Mouse (Mus musculus): ENCODE data around the gene Ccdc146.
A peak's percentile ranks its signal among the peaks of the same experiment; 100 is the strongest.
"Not testable (repeated sequence)": the region's sequence is repeated elsewhere in the genome, so short reads cannot be mapped to it uniquely, and the experiment has no call there.

Ccdc146 gene

DNA sequence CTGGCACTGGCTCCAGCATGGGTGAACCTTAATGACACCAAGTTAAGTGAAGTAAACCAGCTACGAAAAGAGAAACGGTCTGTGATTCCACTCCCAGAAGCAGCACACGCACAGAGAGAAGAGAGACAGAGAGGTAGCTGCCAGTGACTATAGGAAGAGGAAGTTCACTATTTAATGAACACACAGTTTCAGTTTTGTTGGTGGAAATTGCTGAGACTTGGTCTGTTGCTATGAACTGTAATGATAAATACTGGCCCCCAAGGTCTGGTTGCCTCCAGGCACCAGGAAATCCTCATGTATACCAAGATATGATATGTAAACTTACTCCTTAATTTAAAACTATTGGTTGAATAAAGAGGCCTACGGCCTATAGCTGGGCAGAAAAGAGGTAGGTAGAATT is 38.0 kb downstream of the Ccdc146 start:
- DNase-seq = no peak

DNA sequence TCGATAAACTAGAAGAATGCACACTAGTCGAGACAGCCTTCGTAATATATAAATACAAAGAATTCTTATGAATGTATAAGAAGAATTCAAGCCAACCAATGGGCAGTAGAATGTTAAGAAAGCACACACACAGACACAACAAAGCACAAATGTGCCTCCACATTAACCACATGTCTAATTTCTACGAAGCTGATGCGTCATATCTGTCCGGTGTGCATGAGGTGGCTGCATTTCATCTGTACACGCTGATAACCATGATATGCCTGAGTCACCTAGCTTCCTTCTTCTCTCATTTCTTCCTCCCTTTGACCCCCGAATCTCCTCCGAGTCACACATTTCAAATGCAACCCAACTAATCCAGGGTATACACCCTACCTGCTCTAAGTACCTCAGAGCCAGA is 39.5 kb downstream of the Ccdc146 start:
- DNase-seq = no peak

DNA sequence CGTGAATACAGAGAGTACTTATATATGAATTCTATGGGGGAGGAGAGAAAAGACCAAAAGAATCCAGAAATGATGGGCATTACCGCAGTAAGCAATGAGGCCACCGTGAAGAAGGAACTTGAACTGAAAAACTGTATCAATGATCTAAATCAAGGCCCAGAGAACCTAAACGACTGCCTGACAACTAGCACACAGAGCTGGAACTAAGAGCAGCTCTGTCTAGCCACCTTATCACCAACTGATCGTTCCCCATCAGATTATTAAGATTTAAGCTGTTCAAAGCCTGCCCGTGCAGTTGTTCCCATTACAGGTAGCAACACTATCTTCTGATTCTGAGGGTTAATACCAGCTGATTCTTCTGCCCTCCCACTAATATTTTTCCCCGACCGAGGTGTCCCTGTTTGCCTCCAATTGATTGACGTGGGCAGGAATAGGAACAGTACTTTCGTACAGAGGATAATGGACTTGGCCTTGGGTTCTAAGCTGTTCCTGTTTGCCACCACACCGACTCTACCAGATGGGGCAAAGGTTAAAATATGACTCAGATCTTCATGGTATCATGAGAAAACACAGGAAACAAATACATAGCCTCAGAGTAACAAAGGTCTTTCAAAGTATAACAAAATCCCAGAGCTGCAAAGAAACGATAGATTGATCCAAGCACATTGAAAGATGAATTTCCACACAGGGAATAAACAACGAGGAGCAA is 40.1 kb downstream of the Ccdc146 start:
- DNase-seq = no peak

DNA sequence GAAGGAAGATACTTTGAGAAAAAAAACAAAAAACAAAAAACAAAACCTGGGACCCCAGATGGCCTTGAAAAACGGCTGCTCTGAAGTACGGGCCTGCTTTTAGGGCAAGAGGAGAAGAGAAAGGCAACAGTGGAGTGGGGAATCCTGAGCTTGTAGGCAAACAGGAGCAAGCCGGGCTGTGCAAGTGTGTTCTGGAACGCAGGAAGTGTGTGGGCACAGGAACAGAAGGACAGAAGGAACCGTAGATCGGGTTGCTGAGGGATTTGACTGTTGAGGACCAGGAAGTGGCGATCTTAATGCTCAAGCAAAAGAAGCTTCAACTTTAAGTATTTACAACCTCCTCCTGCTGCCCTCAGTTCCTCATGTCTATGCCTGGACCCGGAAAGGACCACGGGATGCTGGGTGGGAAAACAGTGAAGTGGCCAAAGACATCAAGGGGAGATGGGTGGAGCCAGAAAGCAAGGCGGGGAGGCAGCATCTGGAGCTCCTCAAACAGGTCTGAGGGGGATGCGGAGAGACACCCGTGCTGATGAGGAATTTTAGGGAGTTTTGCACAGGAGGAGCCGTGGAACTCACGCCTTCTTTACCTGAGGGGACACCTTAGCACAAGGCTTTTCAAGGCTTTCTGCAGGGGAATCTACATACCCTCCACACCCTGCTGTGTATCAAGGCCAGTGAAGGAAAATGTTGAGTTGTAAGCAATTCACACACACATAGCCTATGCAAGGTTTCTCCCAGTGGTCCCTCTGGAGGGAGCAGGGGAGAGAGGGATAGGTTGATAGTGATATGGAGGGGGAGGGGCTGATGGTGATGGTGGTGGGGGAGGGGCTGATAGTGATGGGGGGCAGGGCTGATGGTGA is 40.9 kb downstream of the Ccdc146 start:
- DNase-seq = peak; percentile 95

DNA sequence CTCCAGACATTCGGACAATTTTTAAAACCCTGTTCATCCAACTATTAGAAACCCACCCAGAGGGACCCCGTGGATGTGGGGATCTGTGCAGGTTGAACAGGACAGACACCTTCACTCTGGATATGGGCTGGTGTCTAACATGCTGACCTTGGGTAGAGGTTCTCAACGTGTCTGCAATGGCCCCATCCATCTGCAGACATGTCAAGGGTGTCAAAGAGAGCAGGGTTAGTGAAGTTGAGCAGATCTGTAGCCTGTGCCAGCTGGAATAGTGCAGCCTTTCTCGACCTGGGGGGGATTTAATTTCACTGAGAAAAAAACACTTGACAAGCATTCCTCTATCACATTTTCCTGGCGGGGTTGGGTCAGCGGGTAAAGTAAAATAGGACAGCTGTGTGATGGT is 41.8 kb downstream of the Ccdc146 start:
- no peak for DNase-seq

DNA sequence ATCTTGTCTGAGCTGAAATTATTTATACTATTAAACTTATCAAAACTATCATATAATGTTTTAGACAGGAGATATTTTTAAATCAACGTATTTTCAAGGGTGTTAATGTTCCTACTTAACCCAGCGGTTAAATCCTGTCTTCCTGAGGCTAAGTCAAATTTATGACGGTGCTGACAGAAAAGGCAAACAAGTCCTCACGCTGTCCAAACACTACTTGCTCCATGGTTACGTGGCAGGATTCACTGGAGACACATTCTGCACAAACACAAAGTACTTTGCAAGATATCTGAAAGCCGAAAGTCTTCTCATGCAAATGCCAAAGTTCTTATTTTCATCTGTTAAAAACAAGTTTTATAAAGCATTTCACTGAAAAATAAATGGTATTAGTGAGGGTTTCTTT is 42.5 kb downstream of the Ccdc146 start:
- DNase-seq = no peak

DNA sequence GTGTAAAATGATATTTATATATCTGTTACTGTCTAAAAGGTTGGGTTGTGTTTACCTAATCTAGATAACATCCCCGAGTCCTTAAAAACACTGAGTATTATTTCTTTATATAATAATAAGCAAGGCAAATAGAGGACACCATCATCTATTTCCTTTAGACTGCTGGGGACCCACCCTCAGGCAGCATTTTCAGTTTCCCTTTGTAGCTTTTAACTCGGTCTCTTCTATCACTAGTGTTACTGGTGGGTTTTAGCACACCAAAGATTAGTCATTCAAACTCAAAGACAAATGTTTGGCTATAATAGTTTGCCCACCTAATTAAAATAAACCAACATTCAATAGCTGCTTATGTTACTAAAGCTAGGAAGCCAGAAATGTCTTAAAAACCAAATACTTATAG is 46.1 kb downstream of the Ccdc146 start:
- peak; percentile 19 for DNase-seq

DNA sequence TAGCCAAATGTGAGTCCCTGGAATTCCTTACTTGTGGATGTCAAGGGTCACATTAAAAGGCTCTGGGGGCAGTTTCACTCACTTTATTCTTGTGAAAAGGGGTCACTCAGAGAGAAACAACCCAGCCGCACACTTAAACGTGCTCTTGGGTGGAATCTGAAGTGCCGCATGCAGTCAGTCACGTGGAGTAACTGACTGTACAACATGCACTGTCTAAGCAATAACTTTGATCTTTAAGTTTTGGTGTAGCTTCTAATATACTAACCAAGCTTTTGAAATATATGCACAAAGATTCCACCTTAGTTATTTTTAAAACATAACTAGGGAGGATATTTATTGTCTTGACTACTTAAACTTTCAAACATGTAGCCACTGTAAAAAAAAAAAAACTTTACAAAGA is 47.5 kb downstream of the Ccdc146 start:
- DNase-seq = peak; percentile 36

DNA sequence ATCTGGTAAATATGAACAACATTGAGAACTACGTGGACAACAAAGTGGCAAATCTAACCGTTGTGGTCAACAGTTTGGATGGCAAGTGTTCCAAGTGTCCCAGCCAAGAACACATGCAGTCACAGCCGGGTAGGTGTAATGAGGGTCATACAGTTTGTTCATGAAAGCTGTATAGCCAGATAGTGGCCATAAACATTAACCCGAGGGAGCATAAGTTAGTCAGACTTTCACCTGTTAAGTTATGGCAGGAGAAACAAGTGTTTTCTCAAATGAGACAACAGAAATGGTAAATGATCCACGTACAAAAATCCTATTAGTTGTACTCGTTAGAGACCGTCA is 51.3 kb downstream of the Ccdc146 start:
- DNase-seq = no peak

DNA sequence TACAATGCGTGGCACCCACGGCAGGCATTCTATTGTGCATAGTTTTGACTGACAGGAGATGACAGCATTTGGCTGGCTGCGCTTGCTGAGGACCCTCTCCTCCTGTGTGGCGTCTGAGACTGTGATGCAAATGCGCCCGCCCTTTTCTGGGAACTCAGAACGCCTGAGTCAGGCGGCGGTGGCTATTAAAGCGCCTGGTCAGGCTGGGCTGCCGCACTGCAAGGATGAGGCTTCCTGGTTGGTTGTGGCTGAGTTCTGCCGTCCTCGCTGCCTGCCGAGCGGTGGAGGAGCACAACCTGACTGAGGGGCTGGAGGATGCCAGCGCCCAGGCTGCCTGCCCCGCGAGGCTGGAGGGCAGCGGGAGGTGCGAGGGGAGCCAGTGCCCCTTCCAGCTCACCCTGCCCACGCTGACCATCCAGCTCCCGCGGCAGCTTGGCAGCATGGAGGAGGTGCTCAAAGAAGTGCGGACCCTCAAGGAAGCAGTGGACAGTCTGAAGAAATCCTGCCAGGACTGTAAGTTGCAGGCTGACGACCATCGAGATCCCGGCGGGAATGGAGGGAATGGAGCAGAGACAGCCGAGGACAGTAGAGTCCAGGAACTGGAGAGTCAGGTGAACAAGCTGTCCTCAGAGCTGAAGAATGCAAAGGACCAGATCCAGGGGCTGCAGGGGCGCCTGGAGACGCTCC is 51.8 kb downstream of the Ccdc146 start, which contains the start of gene Fgl2:
Gene Fgl2, plus strand, starts transcription at position 150 of the 687 bp plus-strand sequence.
- peak; percentile 97 for DNase-seq

DNA sequence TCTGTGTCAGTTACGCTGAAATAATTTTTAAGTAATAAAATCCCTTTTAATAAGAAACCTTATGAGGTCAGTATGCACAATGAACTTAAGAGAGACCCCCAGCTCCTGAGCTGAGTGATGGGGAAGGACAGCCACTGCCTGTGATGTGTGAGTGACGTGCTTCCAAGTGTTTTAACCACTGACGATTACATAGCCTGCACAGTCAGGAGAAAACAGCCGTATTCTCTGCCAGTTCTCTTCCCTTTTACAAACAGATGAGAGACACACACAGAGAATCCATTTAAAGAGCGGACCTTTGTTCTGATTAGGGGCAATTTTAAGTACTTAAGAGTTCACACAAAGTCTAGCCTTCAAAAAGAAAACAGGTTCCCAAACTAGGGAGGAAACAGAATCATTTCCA is 52.6 kb downstream of the Ccdc146 start:
- no peak for DNase-seq

DNA sequence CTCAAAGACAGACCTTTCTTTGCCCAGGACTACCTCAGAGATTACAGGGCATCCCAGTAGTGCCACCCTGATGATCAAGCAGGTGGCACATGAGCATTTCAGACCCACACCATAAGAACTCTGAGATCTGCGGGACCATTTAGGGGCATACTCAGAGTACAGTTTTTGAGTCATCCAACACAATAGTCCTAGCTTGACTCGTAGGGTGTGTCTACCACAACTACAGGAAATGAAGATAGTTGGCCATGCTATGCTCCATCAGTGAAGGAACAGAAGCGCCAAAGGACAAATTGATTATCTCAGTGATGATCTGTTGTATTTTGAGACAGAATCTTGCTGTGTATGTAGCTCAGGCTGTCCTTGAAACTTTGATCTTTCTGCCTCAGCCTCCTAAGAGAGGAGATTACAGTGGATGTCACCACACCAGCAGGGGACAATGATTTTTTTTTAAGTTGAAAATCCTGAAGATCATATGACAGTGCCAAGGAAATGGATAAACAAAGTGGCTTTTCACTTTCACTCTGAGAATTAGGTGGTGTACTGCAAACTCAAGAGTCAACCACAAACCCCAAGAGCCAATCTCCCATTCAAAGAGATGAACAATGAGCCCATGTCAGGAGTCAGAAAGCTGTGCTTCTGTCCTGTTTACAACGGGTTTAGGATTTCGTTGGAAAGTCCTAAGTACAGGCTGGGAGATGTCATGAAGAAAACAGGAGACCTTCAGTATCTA is 54.1 kb downstream of the Ccdc146 start:
- DNase-seq = no peak

DNA sequence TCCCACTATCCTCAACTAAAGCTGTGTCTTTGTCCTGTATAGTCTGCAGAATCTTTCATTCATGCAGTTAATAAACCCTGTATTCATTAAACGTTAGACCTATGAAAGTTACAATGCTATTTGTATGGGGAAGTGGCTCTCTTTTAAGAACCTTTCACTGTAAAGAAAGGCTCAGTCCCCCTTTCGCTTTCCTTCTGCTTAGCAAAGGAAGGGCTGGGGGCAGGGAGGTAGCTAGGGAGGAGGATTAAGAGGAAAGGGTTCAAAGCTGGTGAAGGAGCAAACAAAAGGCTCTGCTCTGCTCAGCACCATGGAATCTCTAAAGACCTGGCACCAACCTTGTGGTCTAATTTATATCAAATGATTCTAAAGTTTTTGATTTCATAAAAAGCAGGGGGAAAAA is 57.0 kb downstream of the Ccdc146 start:
- DNase-seq = no peak

DNA sequence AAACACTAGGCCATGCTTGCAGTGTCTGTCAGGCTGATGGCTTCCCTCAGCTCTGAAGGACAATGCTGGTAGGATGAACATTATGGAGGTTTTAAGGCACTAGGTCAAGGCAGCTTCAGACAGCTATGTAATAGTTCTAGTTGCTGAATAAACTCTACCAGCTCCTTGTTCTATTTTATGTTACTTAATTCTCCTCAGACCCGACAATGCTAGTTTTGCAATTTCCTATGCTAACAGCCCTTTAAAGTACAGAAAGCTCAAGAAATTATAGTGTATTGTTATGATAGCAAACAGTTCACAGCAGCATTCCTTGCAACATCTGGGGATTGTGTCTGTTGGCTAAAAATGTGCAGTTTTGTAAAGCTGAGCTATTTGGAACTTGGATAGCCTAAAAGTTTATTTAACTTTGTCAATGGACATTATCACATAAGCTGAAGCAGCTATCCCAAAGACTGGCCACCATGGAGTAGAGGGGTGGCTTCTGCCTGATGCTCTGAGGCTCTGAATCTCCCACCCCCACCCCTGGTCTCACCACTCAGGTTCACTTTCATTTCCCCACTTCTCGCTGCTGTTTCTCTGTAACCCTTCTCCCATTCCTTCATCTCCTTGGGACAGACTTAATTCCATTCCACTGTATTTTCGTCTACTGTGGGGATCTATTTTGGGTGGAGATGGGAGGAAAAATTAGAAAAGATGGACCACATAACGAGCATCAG is 58.0 kb downstream of the Ccdc146 start:
- no peak for DNase-seq

DNA sequence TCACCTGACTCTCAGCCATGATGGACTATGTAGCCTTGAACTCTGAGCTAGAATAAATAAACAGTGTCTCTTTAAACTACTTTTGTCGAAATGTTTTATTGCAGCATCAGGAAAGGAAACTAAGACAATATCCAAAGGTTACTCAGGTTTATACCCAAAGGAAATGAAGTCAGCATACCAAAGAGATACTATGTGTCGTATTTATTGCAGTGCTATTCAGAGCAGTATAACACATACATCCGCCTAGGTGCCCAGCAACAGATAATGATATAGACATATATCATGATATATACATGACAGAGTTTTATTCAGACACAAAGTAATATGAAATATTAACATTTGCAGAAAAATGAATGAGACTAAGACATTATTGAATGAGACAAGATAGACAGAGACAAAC is 61.1 kb downstream of the Ccdc146 start:
- DNase-seq = no peak

DNA sequence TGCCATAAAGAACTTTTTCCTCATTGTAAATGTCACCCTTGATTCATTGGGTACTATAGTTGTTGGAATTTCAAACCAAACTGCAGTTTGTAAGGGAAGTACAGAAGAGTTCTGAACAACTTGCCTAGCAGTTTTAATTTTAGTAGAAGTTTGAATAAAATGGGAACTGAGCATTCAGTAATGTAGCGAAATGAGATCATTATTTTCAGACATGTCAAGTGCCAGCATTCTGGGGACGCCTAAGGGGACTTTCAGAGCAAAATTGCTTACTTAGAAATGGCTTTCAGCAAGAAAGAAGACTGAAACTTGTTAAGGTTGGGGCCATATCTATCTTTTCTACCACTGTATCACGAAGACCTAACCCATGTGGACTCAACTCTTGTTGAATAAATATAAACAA is 65.8 kb downstream of the Ccdc146 start:
- DNase-seq = no peak

DNA sequence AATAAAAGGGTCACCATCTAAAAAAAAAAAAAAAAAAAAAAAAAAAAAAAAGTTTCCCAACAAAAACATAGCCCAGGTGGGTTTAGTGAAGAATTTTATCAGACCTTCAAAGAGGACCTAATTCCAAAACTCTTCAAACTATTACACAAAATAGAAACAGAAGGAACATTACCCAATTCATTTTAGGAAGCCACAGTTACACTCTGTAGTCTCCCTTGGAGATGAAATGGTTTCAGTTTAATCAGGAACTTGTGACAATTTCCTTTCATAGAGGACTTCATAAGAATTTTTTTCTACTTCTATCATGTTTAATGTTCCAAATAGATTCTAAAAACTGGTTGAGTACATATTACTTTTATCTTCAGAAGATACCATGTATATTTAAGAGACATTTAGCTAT is 72.8 kb downstream of the Ccdc146 start:
- DNase-seq = no peak

DNA sequence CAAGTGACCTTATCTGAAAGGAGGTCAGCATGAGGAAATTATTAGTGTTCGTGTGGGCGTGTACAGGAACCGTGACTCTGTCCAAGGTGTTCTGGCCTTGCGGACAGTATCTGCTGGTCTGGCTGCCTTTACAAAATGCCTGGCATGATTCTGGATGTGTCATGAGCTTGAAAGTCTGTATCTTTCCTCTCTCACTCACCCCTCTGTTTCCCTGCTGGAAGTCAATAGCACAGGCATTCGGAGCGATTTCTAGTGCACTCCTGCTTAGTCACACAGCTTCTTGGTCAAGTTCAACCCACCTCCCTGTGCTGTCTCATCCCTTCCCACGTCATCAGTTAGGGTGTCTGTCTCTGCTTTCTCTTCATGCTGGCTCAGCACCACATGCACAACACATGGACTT is 76.1 kb downstream of the Ccdc146 start:
- DNase-seq = peak; percentile 95

DNA sequence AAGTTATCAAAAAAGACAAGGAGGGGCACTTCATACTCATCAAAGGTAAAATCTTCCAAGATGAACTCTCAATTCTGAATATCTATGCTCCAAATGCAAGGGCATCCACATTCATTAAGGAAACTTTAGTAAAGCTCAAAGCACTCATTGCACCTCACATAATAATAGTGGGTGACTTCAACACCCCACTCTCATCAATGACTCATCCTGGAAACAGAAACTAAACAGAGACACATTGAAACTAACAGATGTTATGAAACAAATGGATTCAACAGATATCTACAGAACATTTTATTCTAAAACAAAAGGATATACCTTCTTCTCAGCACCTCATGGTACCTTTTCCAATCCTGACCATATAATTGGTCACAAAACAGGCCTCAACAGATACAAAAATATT is 82.2 kb downstream of the Ccdc146 start:
- not testable (repeated sequence) for DNase-seq

DNA sequence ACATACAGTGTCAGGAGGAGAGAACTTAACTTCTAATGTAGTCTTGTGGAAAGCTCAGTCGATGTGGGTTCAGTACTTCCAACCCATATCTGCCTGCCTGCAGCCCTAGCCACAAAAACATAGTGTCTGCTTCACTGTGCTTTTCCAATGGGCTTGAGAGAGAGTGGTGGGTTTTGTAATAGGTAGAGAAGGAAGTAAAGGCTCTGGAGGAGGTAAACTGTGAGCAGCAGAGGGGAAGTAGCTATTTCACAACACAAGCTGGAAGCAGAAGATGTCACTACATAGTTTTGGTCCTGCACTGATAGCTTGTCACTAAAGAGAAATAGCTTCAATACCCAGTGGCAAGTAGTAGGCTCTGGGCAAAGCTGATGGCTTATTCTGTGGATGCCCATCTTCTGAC is 92.4 kb downstream of the Ccdc146 start:
- no peak for DNase-seq

DNA sequence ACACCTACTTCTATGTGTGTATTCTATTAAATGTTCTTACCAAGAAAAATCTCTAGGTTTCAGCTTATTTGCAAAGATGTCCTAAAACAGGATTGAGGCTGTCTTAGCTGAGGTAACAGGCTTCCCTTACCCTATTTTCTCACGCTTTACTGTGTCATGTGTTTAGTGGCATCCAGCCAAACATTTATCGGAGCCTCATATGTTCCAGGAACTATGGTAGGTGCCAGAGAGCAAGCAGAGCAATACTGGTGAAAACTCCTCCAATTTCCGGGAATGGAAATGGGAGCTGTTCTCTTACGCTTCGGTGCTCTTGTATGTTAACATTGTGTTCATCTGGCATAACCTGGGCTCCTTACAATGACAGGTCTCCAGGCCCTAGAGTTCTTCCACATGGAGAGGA is 92.8 kb downstream of the Ccdc146 start:
- DNase-seq = no peak

All from heart, adult 11 months (tissue).